Mouse (Mus musculus): Measurements from ENCODE around the gene Ak2. TPM values are rescaled to one million over a fixed set of nuclear protein-coding genes. Genes with fewer than 3 reads are reported as not detected.
A peak's percentile ranks its signal among the peaks of the same experiment; 100 is the strongest.

The Ak2 gene
- polyA plus RNA-seq, 1 experiment from 2014 or later = 57.1 TPM

DNA sequence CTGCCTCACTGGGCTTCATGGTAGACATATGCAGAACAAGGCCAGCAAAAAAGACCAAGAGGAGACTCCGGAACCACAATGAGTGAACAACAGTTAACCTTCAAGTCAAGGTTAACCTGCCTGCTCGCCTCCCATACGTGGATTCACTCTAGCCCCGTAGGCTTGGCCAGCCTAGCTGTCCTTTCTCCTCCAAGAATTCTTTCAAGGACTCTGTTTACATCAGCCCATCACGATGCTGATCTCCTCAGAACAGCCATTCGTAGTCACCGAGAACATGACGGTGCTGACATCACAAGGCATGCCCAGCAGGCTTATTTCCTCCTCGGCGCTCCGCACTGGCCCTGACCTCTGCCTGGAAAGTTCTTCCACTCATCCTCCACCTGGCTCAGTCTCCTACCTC, 33.6 kb upstream of the Ak2 start:
- Histone ChIP-seq H3K4me1 (ENCODE audit: control insufficient read depth, insufficient read depth, low read length) (peaks cover 9% of the 10 kb centered on the region; the same call in 1 of the 2 replicates), H3K9ac (replicated peaks; ENCODE audit: low read depth, low read length) (no peak overlapping the region), H3K36me3 (ENCODE audit: control insufficient read depth, insufficient read depth, low read length) (no peaks in the 10 kb centered on the region), H3K9me3 (ENCODE audit: control insufficient read depth, low read length) (no peaks in the 10 kb centered on the region), H3K4me3 (ENCODE audit: low read depth, low read length) (no peak overlapping the region), H3K27me3 (ENCODE audit: control insufficient read depth, insufficient read depth, low read length) (no peaks in the 10 kb centered on the region), H3K27ac (ENCODE audit: low read depth, low read length) (no peak overlapping the region), H3K4me2 (ENCODE audit: low read depth, low read length) (no peak overlapping the region)
- no peak for ATAC-seq (ENCODE audit: low read depth)
- WGBS = 84% methylated on average over 11 of the region's 11 CpGs

DNA sequence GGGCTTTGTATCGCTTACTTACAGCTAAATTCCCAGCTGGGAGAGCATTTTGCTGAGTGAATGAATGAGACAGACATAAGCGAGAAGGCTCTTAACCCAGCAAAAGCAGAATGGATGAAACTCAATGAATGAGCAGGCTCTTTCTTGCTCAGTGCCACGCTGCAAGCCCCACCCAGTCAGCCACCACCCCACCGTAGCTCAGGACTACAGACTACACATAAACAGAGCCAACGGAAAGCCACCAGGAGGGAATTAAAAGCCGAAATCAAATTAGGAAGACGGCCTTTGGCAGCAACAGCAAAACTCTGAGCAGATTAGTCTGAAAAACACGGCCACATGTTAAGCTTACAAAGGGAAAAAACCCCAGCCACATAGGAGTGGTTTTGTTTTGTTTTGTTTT, 32.9 kb upstream of the Ak2 start:
- Histone ChIP-seq H3K4me2 (ENCODE audit: low read depth, low read length) (no peak overlapping the region), H3K4me3 (ENCODE audit: low read depth, low read length) (no peak overlapping the region), H3K9me3 (ENCODE audit: control insufficient read depth, low read length) (no peaks in the 10 kb centered on the region), H3K27ac (ENCODE audit: low read depth, low read length) (no peak overlapping the region), H3K9ac (replicated peaks; ENCODE audit: low read depth, low read length) (no peak overlapping the region), H3K4me1 (ENCODE audit: control insufficient read depth, insufficient read depth, low read length) (peaks cover 10% of the 10 kb centered on the region; the same call in 1 of the 2 replicates), H3K27me3 (ENCODE audit: control insufficient read depth, insufficient read depth, low read length) (no peaks in the 10 kb centered on the region), H3K36me3 (ENCODE audit: control insufficient read depth, insufficient read depth, low read length) (no peaks in the 10 kb centered on the region)
- ATAC-seq (ENCODE audit: low read depth) = no peak
- 57% methylated on average over 8 of the region's 8 CpGs for WGBS

GRCm38 (mm10) chr4:128959676-128960075, 32.1 kb upstream of the Ak2 start:
- H3K4me3 ChIP-seq (ENCODE audit: low read depth, low read length) = no peak overlapping the region
- no peaks in the 10 kb centered on the region for H3K36me3 ChIP-seq (ENCODE audit: control insufficient read depth, insufficient read depth, low read length)
- H3K9ac ChIP-seq (replicated peaks; ENCODE audit: low read depth, low read length) = no peak overlapping the region
- no peak for ATAC-seq (ENCODE audit: low read depth)
- H3K4me2 ChIP-seq (ENCODE audit: low read depth, low read length) = no peak overlapping the region
- WGBS = 88% methylated on average over 17 of the region's 17 CpGs
- H3K27me3 ChIP-seq (ENCODE audit: control insufficient read depth, insufficient read depth, low read length) = no peaks in the 10 kb centered on the region
- H3K4me1 ChIP-seq (ENCODE audit: control insufficient read depth, insufficient read depth, low read length) = peaks cover 10% of the 10 kb centered on the region; the same call in 1 of the 2 replicates
- no peak overlapping the region for H3K27ac ChIP-seq (ENCODE audit: low read depth, low read length)
- no peaks in the 10 kb centered on the region for H3K9me3 ChIP-seq (ENCODE audit: control insufficient read depth, low read length)

DNA sequence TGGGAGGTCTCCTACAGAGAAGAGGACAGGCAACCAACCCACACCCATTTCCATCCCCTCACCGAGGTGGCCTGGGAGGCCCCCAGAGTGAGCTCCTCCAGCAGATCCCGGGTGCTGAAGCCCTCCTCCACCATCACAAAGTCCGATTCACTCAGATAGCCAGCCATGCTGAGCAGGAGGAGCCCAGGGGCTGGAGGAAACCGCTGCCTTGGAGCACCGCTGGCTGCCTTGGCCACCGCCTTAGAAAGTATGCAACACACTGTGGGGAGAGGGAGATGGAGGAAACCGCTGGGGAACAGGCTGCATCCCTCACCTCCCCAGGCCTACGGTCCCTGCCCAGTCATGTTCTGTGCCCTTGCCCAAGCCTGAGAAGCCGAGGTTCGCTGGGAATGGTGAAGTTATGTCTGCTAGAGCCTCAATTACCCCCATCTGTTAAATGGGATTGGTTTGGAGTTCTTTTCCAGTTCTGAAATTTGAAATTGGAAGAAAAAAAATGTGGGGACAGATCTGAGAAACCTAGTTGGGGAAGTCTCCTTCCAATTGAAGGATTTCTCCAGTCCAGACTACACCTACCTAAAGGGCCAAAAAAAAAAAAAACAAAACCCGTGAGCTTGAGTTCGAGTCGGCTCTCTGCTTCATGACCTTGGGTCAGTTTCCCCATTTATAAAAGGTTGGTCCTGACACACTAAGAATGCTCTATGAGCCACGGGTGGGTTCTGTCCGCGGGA, 30.3 kb upstream of the Ak2 start:
- Histone ChIP-seq H3K27me3 (ENCODE audit: control insufficient read depth, insufficient read depth, low read length) (no peaks in the 10 kb centered on the region), H3K4me3 (ENCODE audit: low read depth, low read length) (peak overlapping the region; percentile 63), H3K36me3 (ENCODE audit: control insufficient read depth, insufficient read depth, low read length) (no peaks in the 10 kb centered on the region), H3K9me3 (ENCODE audit: control insufficient read depth, low read length) (no peaks in the 10 kb centered on the region), H3K27ac (ENCODE audit: low read depth, low read length) (no peak overlapping the region), H3K9ac (replicated peaks; ENCODE audit: low read depth, low read length) (peak overlapping the region; percentile 87), H3K4me2 (ENCODE audit: low read depth, low read length) (peak overlapping the region; percentile 95), H3K4me1 (ENCODE audit: control insufficient read depth, insufficient read depth, low read length) (peaks cover 11% of the 10 kb centered on the region; the same call in 1 of the 2 replicates)
- no peak for ATAC-seq (ENCODE audit: low read depth)
- WGBS = 3% methylated on average over 16 of the region's 16 CpGs

- Histone ChIP-seq H3K27me3 (ENCODE audit: control insufficient read depth, insufficient read depth, low read length) (no peaks in the 10 kb centered on the region), H3K4me1 (ENCODE audit: control insufficient read depth, insufficient read depth, low read length) (peaks cover 18% of the 10 kb centered on the region), H3K9ac (replicated peaks; ENCODE audit: low read depth, low read length) (peak within 1 kb of the TSS; percentile 87), H3K4me2 (ENCODE audit: low read depth, low read length) (peak within 1 kb of the TSS; percentile 95), H3K9me3 (ENCODE audit: control insufficient read depth, low read length) (no peaks in the 10 kb centered on the region), H3K27ac (ENCODE audit: low read depth, low read length) (peak within 1 kb of the TSS; percentile 62; the same call in 1 of the 2 replicates), H3K36me3 (ENCODE audit: control insufficient read depth, insufficient read depth, low read length) (no peaks in the 10 kb centered on the region), H3K4me3 (ENCODE audit: low read depth, low read length) (peak within 1 kb of the TSS; percentile 63)
- ATAC-seq (ENCODE audit: low read depth) = peak; percentile 96
- under 1% methylated on average over 71 of the region's 72 CpGs for WGBS
Observed at GRCm38 (mm10) chr4:128962029-128962925, 29.5 kb upstream of the Ak2 start, which contains the start of gene Azin2. Gene Azin2, minus strand, starts transcription at chr4:128962442.

DNA sequence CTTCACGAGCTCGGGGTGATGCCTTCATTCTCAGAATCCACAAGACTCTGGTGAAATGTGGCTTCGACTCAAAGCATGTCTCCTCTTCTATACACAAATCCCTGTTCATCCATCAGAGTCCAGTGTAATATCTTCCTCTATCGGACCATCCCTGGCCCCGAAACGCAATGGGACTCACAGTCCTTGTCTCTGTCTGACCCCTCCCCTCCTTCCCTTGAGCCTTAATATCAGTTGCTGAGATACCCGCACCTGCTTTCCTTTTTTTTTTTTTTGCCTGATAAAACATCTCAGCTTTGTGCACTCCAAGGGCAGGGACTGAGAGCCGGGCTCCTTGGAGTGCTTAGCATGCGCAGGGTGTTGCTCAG, 28.9 kb upstream of the Ak2 start:
- Histone ChIP-seq H3K36me3 (ENCODE audit: control insufficient read depth, insufficient read depth, low read length) (no peaks in the 10 kb centered on the region), H3K27ac (ENCODE audit: low read depth, low read length) (peak overlapping the region; percentile 62; the same call in 1 of the 2 replicates), H3K4me1 (ENCODE audit: control insufficient read depth, insufficient read depth, low read length) (peaks cover 18% of the 10 kb centered on the region), H3K27me3 (ENCODE audit: control insufficient read depth, insufficient read depth, low read length) (no peaks in the 10 kb centered on the region), H3K4me2 (ENCODE audit: low read depth, low read length) (peak overlapping the region; percentile 95), H3K4me3 (ENCODE audit: low read depth, low read length) (peak overlapping the region; percentile 63), H3K9ac (replicated peaks; ENCODE audit: low read depth, low read length) (peak overlapping the region; percentile 87), H3K9me3 (ENCODE audit: control insufficient read depth, low read length) (no peaks in the 10 kb centered on the region)
- no peak for ATAC-seq (ENCODE audit: low read depth)
- 4% methylated on average over 9 of the region's 9 CpGs for WGBS

DNA sequence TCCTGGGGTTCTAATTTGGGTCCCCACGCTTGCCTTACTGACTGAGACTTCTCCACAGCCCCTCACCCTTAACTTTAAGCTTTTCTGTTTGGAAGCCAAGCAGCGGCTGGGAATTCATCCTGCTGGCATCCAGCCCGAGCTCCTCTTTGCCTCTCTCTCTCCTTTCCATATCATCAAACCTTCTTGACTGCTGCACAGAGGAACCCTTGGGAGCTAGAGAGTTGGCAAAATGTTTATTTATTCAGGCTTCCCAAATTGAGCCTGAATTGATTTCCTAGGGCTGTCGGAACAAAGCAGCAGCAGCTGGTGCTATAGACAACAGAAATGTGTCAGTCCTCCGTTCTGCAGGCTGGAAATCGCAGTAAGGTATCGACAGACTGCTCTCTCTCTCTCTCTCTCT, 25.0 kb upstream of the Ak2 start:
- no peak overlapping the region for H3K4me3 ChIP-seq (ENCODE audit: low read depth, low read length)
- no peaks in the 10 kb centered on the region for H3K27me3 ChIP-seq (ENCODE audit: control insufficient read depth, insufficient read depth, low read length)
- peaks cover 13% of the 10 kb centered on the region for H3K4me1 ChIP-seq (ENCODE audit: control insufficient read depth, insufficient read depth, low read length)
- no peaks in the 10 kb centered on the region for H3K9me3 ChIP-seq (ENCODE audit: control insufficient read depth, low read length)
- H3K27ac ChIP-seq (ENCODE audit: low read depth, low read length) = peak overlapping the region; percentile 73; the same call in 1 of the 2 replicates
- 9% methylated on average over 7 of the region's 7 CpGs for WGBS
- H3K9ac ChIP-seq (replicated peaks; ENCODE audit: low read depth, low read length) = peak overlapping the region; percentile 32; the same call in 1 of the 2 replicates
- ATAC-seq (ENCODE audit: low read depth) = no peak
- H3K36me3 ChIP-seq (ENCODE audit: control insufficient read depth, insufficient read depth, low read length) = no peaks in the 10 kb centered on the region
- no peak overlapping the region; the same call in 1 of the 2 replicates for H3K4me2 ChIP-seq (ENCODE audit: low read depth, low read length)

GRCm38 (mm10) chr4:128969081-128969480, 22.7 kb upstream of the Ak2 start:
- no peak for ATAC-seq (ENCODE audit: low read depth)
- no peaks in the 10 kb centered on the region for H3K9me3 ChIP-seq (ENCODE audit: control insufficient read depth, low read length)
- no peak overlapping the region for H3K27ac ChIP-seq (ENCODE audit: low read depth, low read length)
- H3K4me1 ChIP-seq (ENCODE audit: control insufficient read depth, insufficient read depth, low read length) = peaks cover 8% of the 10 kb centered on the region; the same call in 1 of the 2 replicates
- no peak overlapping the region for H3K4me2 ChIP-seq (ENCODE audit: low read depth, low read length)
- H3K4me3 ChIP-seq (ENCODE audit: low read depth, low read length) = no peak overlapping the region
- H3K27me3 ChIP-seq (ENCODE audit: control insufficient read depth, insufficient read depth, low read length) = no peaks in the 10 kb centered on the region
- WGBS = 79% methylated on average over 5 of the region's 5 CpGs
- no peak overlapping the region for H3K9ac ChIP-seq (replicated peaks; ENCODE audit: low read depth, low read length)
- no peaks in the 10 kb centered on the region for H3K36me3 ChIP-seq (ENCODE audit: control insufficient read depth, insufficient read depth, low read length)

All from neural tube, embryonic 14.5 days (tissue).